Mouse (Mus musculus) adipocyte (in vitro differentiated cells): ENCODE measurements at regions not wholly inside any gene's neighbourhood (a gene's known extent, or its start where the extent isn't known, plus 50 kb on each side); places are given as distances from the start of the nearest gene placed in this dataset.

Experiments
- DNase-seq: peaks from one replicate; pipeline ENCODE4 v3.0.0-alpha.2; 2016; ENCODE audit warnings: low spot score

DNA sequence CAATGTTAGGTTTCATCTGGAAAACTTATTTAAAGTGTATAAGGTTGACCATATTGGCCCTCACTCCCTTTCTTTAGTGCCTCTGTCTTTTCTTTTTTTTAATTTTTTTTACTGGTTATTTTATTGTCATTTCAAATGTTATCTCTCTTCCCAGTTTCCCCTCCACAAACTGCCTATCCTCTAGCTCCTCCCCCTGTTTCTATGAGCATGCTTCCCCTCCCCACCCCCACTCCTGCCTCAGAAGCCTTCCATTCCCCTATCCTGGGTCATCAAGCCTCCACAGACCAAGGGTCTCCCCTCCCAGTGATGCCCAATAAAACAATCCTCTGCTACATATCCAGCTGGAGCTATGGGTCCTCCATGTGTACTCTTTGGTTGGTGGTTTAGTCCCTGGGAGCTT lies 2134.9 kb upstream of the Lrrc6 start:
- DNase-seq: no peak

DNA sequence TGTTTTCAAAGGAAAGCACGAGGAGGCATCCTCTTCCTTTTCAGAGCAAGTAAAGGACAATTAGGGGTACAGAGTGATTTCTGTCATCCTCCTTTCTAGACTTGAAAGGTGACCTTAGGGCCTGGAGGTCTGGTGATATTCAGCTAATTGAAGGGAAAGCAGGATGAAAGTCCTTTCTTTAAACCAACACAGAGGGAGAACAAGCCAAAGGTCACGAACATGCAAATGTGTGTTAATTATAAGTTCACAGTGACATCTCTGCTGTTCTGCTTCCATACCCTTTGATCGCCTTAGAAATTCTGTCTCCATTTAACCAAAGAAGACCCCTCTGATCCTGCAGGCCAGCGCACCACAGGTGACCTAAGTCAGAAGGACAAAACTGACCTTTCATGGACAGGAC lies 2126.3 kb upstream of the Lrrc6 start:
- DNase-seq: no peak

DNA sequence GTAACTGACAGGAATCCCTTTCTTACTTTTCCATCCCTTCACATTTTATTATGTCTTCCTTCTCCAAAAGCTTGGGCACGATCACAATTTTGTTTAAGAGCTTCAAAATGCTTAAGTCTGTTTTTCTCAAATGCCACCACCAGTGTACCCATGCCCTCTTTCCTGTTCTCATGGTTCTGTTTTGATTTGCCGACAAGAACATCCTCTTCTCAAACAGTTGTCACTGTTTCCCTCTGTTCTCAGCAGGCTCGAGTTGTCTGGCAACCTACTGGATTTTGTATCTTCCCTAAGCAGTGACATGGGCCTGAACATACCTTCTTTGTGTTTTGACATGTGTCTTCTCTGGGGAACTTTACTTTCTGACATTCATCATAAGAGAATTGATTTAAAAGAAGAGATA lies 2124.1 kb upstream of the Lrrc6 start:
- DNase-seq: no peak

DNA sequence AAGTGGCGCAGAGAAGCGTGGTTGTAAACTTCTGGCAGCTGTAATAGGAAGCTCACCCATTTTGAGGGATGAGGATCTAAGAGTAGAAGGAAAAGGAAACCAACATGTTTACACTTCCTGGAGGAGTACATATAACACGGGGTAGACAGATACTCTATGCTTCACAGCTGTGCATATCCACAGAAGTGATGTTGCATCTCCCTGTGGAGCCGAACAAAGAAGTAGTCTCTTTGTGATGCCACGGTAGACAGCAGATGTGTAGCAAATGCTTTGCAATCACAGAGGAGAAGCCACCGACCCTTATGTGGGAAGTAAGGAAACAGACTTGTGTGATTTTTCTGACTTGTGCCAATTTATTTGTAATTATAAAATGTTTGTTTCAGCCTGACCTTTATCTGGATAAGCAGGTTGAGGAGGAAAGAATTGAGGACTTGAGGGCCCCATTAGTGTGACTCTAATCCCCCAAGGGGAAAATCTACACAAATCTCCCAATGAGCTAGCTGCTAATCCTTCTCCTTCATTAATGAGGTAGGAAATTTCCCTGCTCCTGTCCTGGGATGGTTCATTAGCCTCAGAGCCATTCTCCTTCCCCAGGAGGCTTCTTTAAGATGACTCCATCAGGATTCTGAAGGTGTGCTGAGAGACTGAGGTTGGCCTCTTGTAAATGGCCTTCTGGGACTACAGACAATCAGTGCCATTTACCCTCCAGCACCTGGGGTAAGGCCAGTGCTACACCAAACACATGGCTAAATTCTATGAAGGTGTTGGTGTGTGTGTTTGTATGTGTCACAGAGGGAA lies 2119.9 kb upstream of the Lrrc6 start:
- DNase-seq: no peak

DNA sequence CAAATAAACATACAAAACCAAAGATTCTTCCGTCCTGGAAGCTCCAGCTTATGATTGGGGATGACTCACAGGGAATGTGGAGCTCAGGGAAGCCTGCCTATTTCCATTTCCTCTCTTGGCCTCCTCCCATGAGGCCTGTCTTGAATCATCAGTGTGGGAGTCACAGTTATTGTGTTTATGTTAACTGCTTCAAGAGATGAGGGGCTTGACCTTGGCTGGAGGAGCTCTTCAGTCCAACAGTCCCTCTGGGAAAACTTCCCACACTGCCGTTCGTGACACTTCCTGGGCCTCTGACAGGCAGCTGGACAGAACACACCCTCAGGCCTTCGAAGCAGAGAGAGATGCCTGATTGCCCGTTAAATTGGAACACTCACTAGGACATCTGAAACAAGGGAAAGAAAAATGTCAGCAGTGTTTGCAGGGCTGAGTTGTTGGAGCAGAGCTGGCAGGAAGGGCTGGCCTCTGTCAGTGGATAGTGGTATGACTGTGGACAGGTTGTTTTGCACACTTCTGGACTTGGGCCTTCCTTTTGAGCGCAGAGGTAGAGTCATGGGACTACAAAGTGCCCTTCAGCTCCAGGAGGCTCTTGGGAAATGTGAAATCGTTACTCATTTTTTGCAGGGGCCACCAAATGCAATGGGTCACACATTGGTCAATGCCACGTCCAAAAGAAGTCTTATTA lies 2105.5 kb upstream of the Lrrc6 start:
- DNase-seq: peak; percentile 33

DNA sequence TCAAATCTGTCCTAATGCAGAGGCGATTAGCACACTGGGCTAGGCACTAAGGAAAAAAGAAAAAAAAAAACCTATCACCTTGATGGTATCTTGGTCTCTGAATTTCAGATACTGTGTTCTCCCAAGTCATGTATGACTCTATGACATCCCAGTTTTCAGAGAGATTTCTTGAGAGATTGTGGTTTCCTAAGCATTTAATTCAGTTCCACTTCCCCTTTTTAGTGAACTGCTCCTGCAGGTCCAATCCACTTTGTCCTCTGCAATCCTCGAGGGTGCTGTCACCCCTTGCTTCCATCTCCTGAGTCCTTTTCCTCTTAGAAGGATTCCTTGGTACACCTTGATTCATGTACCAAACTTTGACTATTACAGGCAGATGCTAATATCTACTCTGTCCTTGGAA lies 2104.8 kb upstream of the Lrrc6 start:
- no peak for DNase-seq

DNA sequence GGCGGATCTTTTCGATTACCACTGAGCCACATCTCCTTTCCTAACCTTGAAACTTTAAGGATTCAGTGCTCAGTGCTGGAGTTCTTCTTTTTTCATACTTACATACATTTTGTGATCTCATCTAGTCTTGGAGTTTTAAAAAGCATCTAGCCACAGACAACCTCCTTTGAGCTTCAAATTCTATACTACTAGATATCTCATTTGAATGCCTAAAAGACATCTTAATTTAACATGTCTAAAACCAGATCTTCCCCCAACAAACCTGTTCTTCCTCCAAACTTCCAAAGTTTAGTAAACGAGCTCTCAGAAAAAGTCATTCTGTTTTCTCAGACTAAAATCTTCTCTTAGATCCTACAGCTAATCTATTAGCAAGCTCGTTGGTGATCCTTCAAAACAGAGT lies 2081.5 kb upstream of the Lrrc6 start:
- no peak for DNase-seq

DNA sequence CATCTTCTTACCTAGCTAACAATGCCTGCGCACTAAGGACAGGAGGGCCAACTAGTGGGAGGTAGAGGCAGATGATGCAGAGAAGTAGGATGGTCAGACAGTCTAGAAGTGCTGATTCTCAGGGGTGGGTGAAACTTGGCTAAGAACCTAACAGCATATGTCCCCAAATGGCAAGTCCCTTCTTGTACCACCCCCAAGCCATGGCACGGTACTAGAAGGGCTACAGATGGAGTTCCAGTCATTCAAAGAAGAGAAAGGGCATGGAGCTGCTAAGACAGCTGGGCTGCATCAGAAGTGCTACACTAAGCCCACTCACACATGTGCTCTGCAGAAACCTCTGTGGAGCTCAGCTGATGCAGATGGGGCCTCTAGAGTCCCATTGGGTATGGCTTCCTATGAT lies 2078.8 kb upstream of the Lrrc6 start:
- no peak for DNase-seq

DNA sequence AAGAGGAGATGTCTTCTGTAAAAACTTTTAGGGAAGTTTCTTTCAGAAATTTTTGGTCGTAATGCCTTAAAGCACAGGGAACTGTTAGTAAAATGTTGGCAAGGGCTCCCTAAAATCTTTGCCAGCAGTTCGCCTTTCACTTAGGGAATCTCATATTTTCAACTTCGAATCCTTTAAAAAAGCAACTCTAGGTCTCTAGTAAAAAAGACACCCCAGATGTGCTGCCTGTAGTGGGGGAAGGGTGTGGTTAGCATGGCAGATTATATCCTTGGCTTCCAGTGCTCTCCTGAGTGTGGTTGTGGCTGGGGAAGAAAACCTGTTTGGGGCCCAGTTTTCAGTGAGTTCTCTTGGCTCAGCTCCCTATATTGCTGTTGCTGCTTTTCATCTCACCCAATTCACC lies 2059.9 kb upstream of the Lrrc6 start:
- DNase-seq: no peak

DNA sequence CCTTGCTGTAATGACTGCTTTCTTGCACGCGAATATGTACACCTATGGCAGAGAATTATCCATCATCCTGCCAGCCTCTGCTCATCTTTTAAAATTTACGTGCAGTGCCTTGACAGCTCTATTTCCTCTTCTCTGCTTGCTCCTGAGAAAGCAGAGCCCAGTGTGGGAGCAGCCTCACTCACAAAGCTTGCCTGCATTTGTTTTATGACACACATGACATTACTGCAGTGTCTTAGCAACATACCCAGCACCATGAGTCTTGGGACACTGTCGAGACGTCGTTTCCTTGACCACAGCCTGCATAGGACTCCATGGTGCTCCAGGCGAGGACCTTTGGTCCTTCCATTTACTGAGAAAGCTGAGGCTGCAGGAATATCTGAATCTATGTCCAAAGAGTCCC lies 2055.4 kb upstream of the Lrrc6 start:
- DNase-seq: no peak

DNA sequence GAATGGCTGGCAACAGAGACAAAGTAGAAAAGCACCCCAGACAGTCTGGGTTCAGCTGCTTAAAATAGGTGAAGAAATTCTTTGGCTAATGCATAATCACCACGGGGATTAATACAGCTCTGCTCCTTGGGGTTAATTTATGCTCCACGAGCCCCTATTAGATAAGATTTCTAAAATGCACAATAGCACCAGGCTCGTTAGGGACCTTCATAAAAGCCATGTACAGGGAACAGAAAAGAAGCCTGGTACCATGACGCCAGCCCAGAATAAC lies 2035.3 kb upstream of the Lrrc6 start:
- DNase-seq: no peak

DNA sequence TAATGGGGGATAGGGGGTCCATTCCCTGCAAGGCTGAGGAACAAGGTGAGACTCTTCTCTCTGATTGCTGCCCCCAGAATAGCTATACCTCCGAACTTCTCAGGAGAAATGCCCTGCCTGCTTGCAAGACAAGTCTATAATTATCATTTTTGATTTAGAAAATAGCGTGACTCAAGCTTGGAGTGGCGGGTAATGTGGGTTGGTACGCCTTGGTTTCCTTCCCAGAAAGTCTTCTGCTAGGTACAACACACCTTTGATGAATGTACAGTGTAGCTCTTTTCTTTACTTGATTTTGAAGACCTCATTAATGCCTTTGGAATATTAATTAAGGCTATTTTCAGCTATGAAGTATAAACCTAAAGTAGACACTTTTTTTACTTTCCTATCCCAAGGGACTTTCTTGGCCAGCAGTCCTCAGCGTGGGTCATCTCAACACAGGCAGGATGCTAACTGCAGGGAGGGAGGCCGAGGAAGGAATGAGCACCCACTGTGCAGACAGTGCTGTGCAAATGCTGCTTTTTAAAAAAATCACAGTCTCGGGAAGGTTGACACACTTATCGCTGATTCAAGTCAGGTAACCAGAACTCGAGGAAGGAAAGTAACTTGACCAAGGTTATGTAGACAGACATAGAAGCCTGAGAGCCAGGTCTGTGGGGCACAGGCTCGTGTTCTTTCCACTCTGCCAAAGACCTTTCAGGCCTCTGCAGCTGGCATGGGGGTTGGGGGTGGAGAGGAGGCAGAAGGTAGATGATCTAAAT lies 2034.8 kb upstream of the Lrrc6 start:
- no peak for DNase-seq

DNA sequence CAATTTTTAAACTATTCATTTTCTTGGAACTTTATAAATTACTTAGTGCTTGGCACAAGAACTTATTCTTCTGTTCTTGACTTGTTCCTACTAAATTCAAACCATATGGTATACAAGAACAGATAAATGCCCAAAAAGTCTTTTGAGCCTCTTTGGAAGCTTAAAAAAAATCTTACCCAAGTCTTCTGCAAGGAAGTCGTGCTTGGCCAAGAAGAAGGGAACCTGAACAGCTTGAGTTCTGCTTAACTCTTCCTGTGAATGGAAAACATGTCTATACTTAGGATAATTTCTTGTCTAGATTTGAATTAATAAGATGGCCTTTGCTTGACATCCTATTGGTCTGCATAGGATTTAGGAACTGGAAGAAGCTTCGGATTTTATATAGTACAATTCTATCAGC lies 2020.0 kb upstream of the Lrrc6 start:
- DNase-seq: no peak

DNA sequence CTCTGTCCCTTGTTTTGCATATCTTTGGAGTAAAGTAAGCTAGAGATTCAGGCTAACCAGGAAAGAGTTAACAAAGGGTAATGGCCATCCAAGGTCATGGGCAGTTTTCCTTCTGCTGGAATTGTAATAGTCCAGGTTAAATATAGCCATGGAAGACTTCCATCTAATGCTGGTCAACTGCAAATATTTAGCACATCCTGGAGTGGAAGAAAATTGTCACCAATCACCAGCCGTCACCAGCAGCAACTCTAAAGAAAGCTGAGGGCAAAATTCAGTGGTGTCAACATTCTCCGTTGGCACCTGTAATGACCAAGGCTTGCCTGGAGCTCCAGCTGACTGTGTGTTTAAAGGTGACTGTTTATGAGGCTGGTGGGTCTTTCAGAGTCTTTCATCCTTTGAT lies 2011.7 kb upstream of the Lrrc6 start:
- no peak for DNase-seq

DNA sequence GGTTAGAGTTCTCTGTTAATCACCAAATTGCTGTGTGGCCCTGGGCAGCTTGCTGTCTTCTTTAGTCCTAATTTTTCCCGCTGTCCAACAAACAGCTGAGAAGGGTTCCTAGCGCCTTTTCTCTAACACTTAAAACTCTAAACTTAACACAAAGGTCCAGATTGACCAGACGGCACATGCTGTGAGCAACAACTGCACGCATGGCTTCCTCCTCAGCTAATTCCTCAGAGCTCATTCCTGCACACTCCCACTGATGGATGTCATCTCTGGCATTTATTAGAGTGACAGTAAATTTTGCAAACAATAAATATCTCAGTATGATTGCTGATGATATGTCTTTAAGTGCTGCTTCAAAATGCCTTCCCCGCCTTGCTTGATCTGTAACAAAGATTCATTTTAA lies 2007.5 kb upstream of the Lrrc6 start:
- no peak for DNase-seq

DNA sequence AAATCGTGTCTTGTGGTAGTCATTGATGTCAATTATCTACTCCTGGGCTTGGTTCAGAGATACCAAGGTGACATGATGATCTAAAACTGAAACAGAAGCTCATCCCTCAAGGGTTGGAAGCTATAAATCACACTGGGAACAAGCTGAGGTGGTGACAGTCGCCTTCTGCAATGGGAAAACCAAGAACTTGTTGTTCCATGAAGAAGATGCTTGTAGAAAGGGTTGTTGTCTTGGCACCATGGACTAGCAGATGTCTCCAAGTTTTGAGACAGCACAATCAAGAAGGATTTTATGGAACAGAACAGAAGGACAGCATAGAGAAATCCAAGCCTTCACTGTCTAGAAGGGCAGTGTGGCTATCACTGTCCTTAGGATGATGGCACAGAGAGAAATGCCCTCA lies 2005.4 kb upstream of the Lrrc6 start:
- DNase-seq: no peak

DNA sequence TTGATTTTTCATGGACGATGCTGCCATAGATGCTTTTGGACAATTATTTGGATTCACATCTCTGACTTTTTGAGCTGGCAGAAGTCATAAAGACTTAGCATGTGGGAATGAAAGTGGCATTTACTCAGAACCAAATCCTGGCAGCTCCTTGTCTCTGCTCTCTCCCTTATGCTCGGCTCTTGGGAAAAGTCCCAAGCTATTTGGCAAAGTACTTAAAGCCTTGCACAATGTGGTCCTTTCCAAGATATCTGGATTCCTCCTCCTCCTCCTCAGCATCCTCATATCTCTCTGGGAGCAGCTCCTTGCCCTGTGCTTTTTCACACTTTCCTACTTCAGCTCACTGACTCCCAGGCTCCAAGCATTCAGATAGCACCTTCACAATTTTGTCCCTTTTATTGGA lies 1995.7 kb upstream of the Lrrc6 start:
- DNase-seq: no peak

DNA sequence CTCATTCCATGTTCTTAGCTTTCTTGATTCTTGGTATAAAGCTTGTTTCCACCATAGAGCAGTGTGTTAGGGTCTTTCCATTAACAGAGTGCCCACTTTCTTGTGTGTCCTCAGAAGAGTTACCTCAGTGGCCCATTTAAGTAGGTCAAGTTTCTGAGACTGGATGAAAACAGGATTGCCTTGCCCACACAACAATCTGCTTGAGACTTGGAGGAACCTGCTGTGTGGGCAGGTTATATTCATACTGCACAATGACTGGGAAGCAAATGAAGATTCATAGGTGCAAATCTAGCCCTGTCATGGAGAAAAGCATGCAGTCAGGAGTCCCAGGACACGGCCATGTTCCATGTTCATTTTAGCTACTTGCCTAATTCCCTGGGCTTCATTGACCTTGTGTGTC lies 1984.1 kb upstream of the Lrrc6 start:
- no peak for DNase-seq

DNA sequence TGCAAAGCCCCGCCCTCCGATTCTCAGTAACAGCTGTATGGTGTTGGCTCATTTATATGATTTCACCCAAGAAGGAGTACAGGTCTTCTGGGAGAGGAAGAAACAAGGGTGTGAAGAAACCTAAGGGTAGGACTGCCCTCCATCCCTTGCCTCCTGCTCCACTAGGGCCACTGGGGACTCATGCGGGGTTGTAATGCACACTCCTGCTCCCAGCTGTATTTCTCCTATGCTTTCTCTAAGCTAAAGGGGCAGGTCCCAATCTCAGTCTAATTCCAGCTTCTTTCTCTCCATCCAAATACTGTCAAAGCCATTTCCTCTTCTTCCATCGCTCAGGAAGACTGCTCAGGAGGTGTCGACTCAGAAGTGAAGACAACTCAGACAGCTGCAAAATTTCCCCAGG lies 1977.0 kb upstream of the Lrrc6 start:
- no peak for DNase-seq

DNA sequence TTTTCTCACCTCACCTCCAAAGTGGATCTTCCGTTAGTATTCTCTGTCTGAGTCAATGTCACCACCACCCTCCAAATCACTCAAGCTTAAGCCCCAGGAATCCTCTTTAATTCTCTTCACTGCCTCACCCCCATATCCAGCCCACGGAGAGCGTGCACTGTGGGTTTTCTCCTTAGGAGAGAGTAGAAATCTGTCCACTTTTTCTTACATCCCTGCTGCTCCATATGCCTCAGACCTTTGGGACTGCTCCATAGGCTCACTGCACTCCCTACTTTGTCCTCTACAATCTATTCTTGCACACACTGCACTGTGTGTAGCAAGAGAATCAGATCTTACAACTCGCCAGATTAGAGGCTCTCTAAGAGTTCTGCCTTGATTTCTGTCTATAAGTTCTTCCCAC lies 1971.2 kb upstream of the Lrrc6 start:
- no peak for DNase-seq

DNA sequence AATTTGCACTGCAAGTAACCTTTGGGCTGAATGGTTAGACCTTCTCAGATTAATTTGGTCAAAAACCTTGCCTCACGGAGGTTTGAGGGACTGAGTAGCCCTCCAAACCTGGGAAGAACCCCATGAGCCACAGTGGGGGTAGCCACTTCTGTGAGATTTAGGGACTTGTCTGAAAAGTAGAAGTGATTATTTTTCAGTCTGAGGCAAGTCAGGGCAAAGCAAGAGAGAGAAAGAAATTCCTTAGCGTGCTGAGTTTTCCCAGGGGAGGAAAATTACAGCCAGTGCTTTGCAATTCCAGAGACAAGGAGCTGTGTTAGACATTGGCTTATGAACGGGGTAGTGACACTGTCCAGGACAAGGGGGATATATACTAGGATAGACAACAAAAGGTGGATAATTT lies 1962.1 kb upstream of the Lrrc6 start:
- DNase-seq: peak; percentile 6

DNA sequence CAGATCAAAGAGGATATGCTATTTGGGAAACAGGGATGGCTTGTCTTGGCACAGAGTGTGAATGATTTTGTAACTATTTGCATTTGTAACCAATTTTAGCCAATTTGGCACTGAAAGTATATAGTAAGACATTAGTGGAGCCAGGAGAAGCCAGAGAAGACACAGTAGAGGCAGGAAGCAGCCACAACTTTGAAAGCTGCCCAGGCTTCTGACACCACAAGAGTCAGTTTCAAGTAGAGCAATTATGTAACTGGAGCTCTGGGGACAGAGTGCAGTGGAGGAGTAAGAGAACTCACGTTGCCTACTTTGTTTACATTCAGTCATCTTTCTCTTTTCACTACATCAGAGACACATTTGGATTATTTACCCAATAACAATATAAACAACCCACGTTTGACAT lies 1956.5 kb upstream of the Lrrc6 start:
- DNase-seq: no peak

DNA sequence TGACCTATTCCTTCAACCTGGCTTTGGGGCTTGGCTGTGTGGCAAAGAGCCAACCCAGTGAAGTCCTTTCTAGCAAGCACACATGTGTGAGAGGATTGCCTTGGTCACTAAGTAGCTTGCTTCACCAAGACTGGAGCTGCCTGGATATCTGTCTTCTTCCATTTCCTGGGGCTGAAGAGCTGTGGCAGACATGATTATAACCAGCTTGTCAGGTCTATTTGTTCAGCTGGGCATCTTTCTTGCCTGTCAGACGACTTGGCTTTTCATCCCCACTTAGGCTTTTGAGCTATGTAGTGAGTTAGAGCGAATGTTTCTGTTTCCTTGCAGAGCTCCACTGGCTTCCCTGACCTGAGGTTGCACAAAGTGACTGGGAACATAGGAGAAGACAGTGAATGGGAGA lies 1951.3 kb upstream of the Lrrc6 start:
- DNase-seq: no peak

DNA sequence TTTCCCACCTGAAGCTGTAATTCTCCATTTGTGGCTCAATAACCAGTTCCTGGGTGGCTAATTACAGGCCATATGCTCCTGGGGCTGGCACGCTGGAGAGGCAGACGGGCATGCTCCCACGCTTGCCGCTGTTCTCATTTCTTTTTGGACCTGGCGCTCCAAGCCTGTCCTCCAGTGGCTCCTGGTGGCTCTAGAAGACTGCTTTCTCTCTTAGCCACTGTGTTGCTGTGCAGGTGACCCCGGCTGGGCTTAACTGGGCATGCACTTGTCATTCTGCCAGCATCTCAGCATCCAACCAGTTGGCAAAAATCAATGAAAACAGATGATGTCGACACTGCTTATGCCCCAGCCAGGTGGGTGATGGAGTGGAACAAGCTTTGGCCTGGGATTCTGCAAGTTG lies 1944.6 kb upstream of the Lrrc6 start:
- DNase-seq: no peak
